Mouse (Mus musculus): ENCODE measurements around the gene Rps6ka5. TPM values are rescaled to one million over a fixed set of nuclear protein-coding genes. Genes with fewer than 3 reads are reported as not detected.

The Rps6ka5 gene
- total RNA-seq (2023): 10 to 100 TPM; 20.0 to 23.8 TPM

DNA sequence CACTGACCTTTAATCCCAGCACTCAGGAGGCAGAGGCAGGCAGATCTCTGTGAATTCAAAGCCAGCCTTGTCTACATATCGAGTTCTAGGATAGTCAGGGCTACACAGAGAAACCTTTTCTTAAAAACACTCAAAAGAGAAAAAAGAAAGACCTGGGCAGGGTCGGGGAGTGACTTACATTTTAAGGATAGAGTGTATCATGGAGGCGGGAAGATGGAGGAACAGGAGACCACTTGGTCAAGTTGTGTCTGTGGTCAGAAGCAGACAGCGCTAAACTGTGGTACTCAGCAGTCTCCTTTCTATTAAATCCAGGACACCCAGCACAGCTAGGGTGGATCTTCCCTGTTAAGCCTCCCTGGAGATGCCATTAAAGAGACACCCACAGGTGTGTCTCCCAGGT is at the start of gene Rps6ka5:
Rps6ka5 (minus strand) TSS at position 333 of the 400 bp plus-strand sequence.

DNA sequence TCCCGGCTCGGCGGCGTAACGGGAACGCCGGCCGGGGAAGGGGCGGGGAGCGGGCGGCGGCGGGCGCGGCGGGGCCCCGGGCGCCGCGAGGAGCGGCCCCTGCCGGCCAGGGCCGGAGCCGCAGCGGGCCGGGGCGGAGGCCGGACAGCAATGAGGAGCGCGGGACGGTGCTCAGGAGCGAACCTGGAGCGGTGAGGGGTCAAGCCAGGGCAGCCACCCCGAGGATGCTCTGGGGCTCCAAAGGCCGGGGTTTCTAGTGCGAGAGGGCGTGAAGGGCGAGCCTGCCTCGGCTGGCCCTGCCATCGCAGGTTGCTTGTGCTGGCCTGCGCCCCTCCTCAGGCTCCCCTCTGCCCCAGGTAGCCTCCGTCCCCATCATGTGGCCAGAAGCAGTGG is 206.0 kb downstream of the Rps6ka5 start, which contains the start of gene Ttc7b:
Ttc7b (minus strand) TSS at position 33 of the 393 bp plus-strand sequence.

Other genes starting within 250 kb of the Rps6ka5 start
- gene Ttc7b, start 206.2 kb downstream of the Rps6ka5 start, total RNA-seq (2023): 10 to 100 TPM; 69.6 to 77.2 TPM
- gene Dglucy, start 52.1 kb upstream of the Rps6ka5 start, total RNA-seq (2023): 10 to 100 TPM; 31.0 to 38.1 TPM
- gene Gpr68, start 181.2 kb upstream of the Rps6ka5 start, total RNA-seq (2023): 1 to 10 TPM; 6.9 to 8.4 TPM